Mouse (Mus musculus) frontal cortex, postnatal 14 days (tissue): ENCODE results near the gene Anapc11.
A peak's percentile ranks its signal among the peaks of the same experiment; 100 is the strongest.
"Not testable (repeated sequence)": the region's sequence is repeated elsewhere in the genome, so short reads cannot be mapped to it uniquely, and the experiment has no call there.

Experiments used
- DNase-seq, 2 experiments: peaks; one replicate each; pipeline ENCODE4 v3.0.0; 2022; ENCODE audit warnings: low spot score in 2 of 2

Gene Anapc11

GRCm38 (mm10) chr11:120598283-120598989, at the start of gene Anapc11, which contains the start of gene Alyref:
Gene Anapc11 (plus strand): TSS chr11:120598421.
Gene Alyref (minus strand): TSS chr11:120598365.
- DNase-seq, result peak; percentile 82 to 88

GRCm38 (mm10) chr11:120548786-120549167, 49.4 kb upstream of the Anapc11 start:
- DNase-seq, result no peak

- DNase-seq, result peak; percentile 75 to 88
These were observed 48.9 kb upstream of the Anapc11 start, which contains the start of gene Mcrip1 for GRCm38 (mm10) chr11:120549168-120549945. Gene Mcrip1 (minus strand): TSS chr11:120549727.

GRCm38 (mm10) chr11:120549986-120550809, 48.0 kb upstream of the Anapc11 start:
- DNase-seq, result no peak

GRCm38 (mm10) chr11:120550810-120551440, 47.3 kb upstream of the Anapc11 start, which contains the start of gene Ppp1r27:
Gene Ppp1r27 (minus strand): TSS chr11:120551132.
- DNase-seq, result no peak

GRCm38 (mm10) chr11:120552736-120553135, 45.5 kb upstream of the Anapc11 start:
- DNase-seq, result no peak

- no peak for DNase-seq
These were observed 43.4 kb upstream of the Anapc11 start for GRCm38 (mm10) chr11:120554834-120555233.

GRCm38 (mm10) chr11:120555260-120555659, 43.0 kb upstream of the Anapc11 start:
- no peak for DNase-seq

- not testable (repeated sequence) for DNase-seq
These were observed 39.4 kb upstream of the Anapc11 start for GRCm38 (mm10) chr11:120558843-120559242.

- DNase-seq, result no peak
These were observed 37.1 kb upstream of the Anapc11 start for GRCm38 (mm10) chr11:120560952-120561728.

GRCm38 (mm10) chr11:120562949-120563348, 35.3 kb upstream of the Anapc11 start:
- no peak for DNase-seq

GRCm38 (mm10) chr11:120565114-120565513, 33.1 kb upstream of the Anapc11 start:
- DNase-seq, result no peak

- no peak for DNase-seq
These were observed 29.9 kb upstream of the Anapc11 start for GRCm38 (mm10) chr11:120568324-120568723.

- no peak for DNase-seq
These were observed 27.1 kb upstream of the Anapc11 start for GRCm38 (mm10) chr11:120571122-120571521.

GRCm38 (mm10) chr11:120571754-120572416, 26.3 kb upstream of the Anapc11 start:
- no peak for DNase-seq

- DNase-seq, result no peak
These were observed 25.8 kb upstream of the Anapc11 start for GRCm38 (mm10) chr11:120572417-120572751.

GRCm38 (mm10) chr11:120572752-120573584, 25.3 kb upstream of the Anapc11 start, which contains the start of gene P4hb:
Gene P4hb (minus strand): TSS chr11:120573253.
- peak; percentile 100 for DNase-seq

- DNase-seq, result no peak
These were observed 24.5 kb upstream of the Anapc11 start for GRCm38 (mm10) chr11:120573585-120574277.

GRCm38 (mm10) chr11:120574278-120574600, 24.0 kb upstream of the Anapc11 start:
- DNase-seq, result no peak
